Mouse (Mus musculus) heart, postnatal 36 days (tissue): ENCODE data around the gene Ripply2. TPM values are rescaled to one million over a fixed set of nuclear protein-coding genes. Genes with fewer than 3 reads are reported as not detected.

Source experiments
- DNase-seq, 2 experiments: peaks; one replicate each; pipeline ENCODE4 v3.0.0; 2021 to 2022
- intact Hi-C: fragments of 180-260 bp; cut with DNase I; formaldehyde crosslinking; loops from one replicate; pipeline ENCODE4 v1.15.1; 2025
- total RNA-seq, 2 experiments: library from RNA; stranded (reverse); gene quantifications; 2 replicates each; pipeline ENCODE4 v1.2.3; 2021

Ripply2 gene
- total RNA-seq, 2 experiments from 2014 or later, result not detected

- intact Hi-C loops, result loop anchor here (10.0 kb wide), 2 partner anchors 447 to 1423 kb away; partner anchors contain the start of genes Pgm3 and Rwdd2a
- peak; percentile 95 to 96 for DNase-seq
Observed at GRCm38 (mm10) chr9:87021778-87022523, 6.6 kb downstream of the Ripply2 start, which contains the start of gene Cyb5r4. Cyb5r4 (plus strand) TSS chr9:87022014.

DNA sequence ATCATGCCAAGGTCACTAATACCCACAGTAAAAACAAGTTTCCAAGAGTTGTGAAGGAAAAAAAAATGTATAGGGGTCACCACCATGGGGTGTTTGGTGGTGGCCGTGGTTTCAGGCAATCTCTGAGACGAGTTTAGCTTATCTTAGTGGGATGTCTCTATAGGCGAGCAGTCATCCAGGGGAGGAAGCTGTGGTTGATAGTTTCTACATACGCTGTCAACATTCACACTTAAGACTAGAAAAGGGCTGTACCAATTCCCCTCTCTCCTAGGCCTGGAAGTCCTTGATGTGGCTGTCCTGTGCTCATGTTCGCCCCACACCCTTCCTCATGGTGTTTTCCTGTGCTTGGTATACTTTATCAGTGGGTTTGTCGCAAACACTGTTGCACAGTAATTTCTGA, 10.4 kb downstream of the Ripply2 start:
- intact Hi-C loops, result loop anchor here (2.0 to 10.0 kb wide), 3 partner anchors 223 to 1419 kb away; partner anchors contain the start of genes Pgm3 and Rwdd2a
- DNase-seq, result no peak

DNA sequence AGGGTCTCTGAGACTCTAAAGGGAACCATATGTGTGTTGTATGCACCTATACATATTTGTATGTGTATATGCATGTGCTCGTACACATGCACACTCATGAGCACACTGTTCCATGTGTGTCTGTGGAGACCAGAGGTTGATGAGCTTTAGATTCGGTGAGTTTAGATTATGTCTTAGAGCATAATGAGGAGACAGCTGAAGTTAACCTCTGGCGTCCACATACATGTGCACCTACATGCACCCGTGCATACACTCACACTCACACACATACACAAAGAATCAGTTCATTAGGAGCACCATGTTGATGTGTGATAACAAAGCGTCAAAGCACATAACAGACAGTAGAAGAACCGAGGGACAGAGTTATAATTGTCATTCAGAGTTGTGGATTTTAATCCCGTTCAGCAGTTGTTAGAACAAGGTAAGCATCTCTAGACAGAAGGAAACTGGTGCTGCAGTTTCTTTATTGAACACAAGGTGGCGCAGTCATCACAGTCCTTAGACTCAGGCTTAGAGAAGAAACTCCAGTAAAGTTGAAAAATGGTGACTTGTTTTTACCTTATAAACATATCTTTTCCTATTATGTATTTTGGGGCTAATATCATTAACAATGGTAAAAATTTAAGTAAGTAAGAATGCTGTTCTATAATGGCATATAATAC, 12.2 kb downstream of the Ripply2 start:
- DNase-seq, result peak; percentile 44 to 72
- intact Hi-C loops, result loop anchor here (2.0 to 10.0 kb wide), 3 partner anchors 221 to 1417 kb away; partner anchors contain the start of genes Pgm3 and Rwdd2a

DNA sequence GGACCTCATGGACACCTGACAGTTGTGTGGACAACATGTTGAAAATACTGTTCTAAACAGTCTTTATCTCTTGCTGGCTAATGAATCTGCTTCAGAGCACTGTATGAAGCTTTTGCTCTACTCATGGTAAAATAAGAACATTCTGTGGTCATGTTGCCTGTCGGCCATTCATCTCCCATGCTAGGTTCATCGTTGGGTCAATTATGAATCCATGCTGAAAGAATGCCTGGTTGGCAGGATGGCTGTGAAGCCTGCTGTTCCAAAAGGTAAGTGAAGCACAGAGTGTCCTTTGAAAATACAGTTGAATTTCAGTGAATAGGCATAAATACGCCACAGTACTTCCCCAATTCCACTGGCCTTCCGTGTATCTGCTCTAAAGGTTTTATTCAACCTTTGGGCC, 16.9 kb downstream of the Ripply2 start:
- intact Hi-C loops, result no loop called here
- no peak for DNase-seq

DNA sequence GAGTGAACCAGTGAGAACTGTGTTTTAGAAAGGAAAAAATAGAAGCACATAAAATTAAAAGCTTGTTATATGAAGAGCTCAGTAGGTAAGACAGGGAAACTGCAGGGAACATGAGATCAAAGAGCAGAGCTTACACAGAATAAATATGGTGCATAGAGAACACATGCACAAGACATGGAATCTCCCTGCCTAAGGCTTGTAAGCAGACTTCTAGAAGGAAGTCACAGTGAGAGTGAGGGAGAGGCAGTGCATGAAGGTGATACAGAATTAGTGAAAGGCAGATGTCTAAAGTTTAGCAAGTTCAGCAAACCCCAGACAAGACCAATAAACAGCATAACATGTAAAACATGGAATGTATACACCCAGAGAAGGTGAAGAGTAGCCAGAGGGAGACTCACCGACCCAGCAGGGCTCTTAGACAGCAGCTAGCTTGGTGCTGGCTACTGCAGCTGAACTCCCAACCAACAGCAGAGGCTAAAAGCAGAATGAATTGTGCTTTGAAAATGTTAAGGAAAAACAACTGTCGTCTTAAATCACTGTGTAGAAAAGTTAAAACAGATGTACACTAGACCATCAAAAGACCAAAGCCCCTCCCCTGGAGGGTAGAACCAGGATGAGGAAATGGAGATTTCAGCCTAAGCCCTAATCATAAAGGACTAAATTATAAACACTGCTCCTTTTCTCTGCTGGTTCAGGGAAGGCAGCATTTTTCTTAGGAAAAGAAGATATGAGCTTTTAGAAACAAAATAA, 19.7 kb downstream of the Ripply2 start:
- intact Hi-C loops, result no loop called here
- no peak for DNase-seq

- intact Hi-C loops, result no loop called here
- peak in 1 of 2 experiments; percentile 19 for DNase-seq
Observed at GRCm38 (mm10) chr9:87049425-87049824, 34.1 kb downstream of the Ripply2 start.

DNA sequence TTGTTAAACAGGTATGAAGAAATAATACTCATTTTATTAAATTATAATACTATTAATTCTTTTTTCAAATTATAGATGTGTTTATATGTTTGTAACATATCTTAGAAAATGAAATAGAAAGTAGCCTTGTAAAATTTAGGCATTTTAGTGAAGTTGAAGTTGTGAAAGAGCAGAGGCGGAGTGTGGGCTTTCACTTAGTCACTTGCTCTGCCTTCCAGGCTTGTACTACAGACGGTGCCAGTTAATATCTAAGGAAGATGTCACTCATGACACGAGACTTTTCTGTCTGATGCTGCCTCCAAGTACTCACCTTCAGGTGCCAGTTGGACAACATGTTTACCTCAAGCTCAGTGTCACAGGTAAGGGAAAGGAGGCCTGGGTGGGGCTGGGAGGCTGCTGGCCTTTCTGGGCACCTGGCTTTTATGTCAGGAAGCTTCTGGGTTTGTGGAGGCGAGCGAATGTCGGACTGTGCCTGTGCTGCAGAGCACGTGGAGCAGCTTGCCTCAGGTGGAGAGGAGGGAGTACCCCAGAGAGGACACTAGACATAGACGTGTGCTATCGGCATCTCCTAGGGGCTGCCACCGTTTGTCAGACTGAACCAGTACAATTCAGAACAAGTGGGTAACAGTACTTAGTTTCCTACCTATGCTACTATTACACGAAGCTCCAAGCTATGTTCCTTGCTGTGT, 40.4 kb downstream of the Ripply2 start:
- intact Hi-C loops, result no loop called here

GRCm38 (mm10) chr9:87062337-87062736, 47.0 kb downstream of the Ripply2 start:
- intact Hi-C loops, result no loop called here
- no peak for DNase-seq

More for the DNA sequence above, 40.4 kb downstream of the Ripply2 start:
- DNase-seq, result no peak

DNA sequence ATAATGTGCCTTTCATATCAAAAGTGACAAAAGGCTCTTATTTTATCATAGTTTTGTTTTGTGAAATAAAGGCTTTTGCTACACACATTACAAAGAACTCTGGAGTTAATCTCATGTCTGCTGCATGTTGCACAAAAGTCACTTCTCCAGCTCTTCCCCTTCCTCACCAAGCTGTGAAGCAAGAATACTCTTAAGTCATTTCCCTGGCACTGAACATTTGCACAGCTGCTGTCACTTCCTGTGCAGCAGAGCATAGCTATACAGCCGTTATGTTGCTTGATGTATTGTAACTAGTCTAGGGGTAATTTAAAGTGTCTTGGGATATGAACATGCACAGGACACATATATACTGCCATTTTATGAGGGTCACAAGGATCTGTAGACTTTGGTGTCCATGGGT, 52.8 kb downstream of the Ripply2 start:
- no peak for DNase-seq
- intact Hi-C loops, result no loop called here

Other genes with a start within 250 kb of the Ripply2 start
- gene Snap91, start 134.9 kb upstream of the Ripply2 start, total RNA-seq, result 1 to 10 TPM; 7.3 to 8.9 TPM
- gene Cyb5r4, start 6.5 kb downstream of the Ripply2 start, total RNA-seq, result 10 to 100 TPM; 27.7 to 31.4 TPM
- 1 to 10 TPM; 3.1 to 3.9 TPM for gene Mrap2, start 128.8 kb downstream of the Ripply2 start, total RNA-seq
- gene Cep162, start 240.0 kb downstream of the Ripply2 start, total RNA-seq, result 1 to 10 TPM; 2.5 to 3.5 TPM